Mouse (Mus musculus) kidney, adult 2 months (tissue): ENCODE results near the gene Cpm.

Source experiments
- CTCF ChIP-seq: fragments of 200-500 bp; conservative IDR thresholded peaks from 2 replicates; pipeline ENCODE4 v1.5.1; 2011; ENCODE audit warnings: low read depth, mild to moderate bottlenecking, control low read depth, low read length, moderate library complexity, mixed read lengths; ENCODE audit not compliant: insufficient read depth, insufficient read length
- POLR2A ChIP-seq: fragments of 200-500 bp; IDR thresholded peaks from one replicate; pipeline ENCODE4 v1.6.1; 2011; ENCODE audit warnings: low read depth, low read length, control low read depth

DNA sequence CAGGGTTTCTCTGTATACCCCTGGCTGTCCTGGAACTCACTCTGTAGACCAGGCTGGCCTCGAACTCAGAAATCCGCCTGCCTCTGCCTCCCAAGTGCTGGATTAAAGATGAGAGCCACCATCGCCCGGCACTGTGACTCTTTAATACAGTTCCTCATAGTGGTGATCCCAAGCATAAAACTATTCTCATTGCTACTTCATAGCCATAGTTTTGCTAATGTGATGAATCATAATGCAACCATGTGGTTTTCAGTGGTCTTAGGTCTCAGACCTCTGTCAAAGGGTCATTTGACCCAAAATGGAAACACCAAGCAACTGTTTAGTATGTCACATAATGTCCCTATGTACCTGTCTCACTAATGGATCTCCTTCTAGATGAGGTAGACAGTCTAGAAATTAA lies 66.3 kb downstream of the Cpm start:
- no peak for TF ChIP-seq POLR2A
- no peak for TF ChIP-seq CTCF
